Mouse (Mus musculus) gastrocnemius, adult 2 months (tissue): ENCODE results near the gene Fam53a. TPM values are rescaled to one million over a fixed set of nuclear protein-coding genes. Genes with fewer than 3 reads are reported as not detected.

Experiments used
- DNase-seq: peaks from one replicate; pipeline ENCODE4 v3.0.0; 2022
- H3K27ac ChIP-seq: fragments of 200-600 bp; 2 replicates; pipeline ENCODE4 v1.8.1; 2022; ENCODE audit warnings: mild to moderate bottlenecking
- H3K4me3 ChIP-seq: fragments of 200-600 bp; 2 replicates; pipeline ENCODE4 v1.8.1; 2022; ENCODE audit warnings: mild to moderate bottlenecking, moderate library complexity
- CTCF ChIP-seq: fragments of 200-600 bp; IDR thresholded peaks from 2 replicates; pipeline ENCODE4 v1.8.1; 2022; ENCODE audit warnings: antibody characterized with exemption, mild to moderate bottlenecking, moderate library complexity
- intact Hi-C: fragments of 180-260 bp; cut with DNase I; formaldehyde crosslinking; loops from one replicate; pipeline ENCODE4 v1.15.1; 2025
- total RNA-seq, 2 experiments: library from RNA; stranded (reverse); gene quantifications; 2 replicates each; pipeline ENCODE4 v1.2.3; 2021

The Fam53a gene
- total RNA-seq, 2 experiments from 2014 or later, result 59.4 to 68.6 TPM

DNA sequence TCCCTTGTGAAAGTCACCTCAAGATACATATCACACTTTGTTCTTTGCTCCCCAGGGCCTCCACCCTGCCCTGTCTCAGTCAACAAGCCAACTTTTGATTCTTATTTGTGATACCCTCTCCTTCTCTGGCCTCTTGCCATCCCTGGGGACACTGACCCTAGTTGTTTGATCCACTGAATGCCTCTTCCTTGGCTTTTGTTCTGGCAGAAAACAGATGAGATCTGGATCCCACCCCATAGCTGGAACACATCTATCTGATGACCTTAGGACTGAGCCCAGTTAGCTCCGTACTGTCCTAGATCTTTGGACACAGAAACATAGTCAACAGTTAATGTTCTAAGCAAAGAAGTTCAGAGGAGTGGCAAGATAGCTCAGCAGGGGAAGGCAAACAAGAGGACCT lies 49.1 kb downstream of the Fam53a start:
- TF ChIP-seq CTCF, result no peak
- intact Hi-C loops, result no loop called here
- DNase-seq, result peak; percentile 7
- Histone ChIP-seq H3K4me3 (no peak overlapping the region), H3K27ac (no peak overlapping the region)

DNA sequence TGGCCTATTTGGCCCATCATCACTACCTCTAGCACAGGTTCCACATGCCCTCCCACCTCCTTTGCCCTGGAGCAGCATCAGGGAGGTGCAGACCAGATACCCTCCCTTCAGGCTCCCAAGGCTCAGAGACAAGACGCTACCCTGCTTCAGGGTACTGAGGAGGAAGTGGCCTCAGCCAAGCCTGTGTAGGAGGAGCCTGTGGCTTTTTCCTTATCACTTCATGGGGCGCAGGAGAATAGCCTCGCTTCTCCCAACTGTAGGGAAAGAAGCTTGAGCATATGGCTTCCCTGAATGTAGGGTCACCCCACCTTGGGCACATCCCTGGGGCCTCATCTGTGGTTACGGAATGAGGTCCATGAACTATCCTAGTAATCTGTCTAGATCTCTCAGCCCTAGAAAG lies 55.2 kb downstream of the Fam53a start:
- Histone ChIP-seq H3K4me3 (no peak overlapping the region), H3K27ac (no peak overlapping the region)
- no peak for DNase-seq
- intact Hi-C loops, result no loop called here
- no peak for TF ChIP-seq CTCF

DNA sequence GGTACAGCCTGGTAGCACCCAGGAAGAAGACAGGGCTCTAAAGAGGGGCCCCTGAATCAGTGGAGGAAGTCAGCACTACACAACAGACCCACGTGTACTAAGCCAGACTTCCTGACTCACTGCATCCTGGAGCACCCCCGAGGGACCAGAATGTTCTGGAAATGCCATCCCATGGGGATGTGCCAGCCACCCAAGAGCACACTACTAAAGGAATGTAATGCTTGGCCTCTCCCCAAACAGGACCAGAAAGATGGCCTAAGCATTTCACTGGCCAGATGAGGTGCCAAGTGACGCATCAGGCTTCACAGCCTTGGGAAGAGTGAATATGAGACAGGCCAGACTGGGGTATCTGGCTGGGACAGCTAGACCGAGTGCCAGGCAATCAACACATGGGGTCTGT lies 63.5 kb downstream of the Fam53a start:
- no peak for TF ChIP-seq CTCF
- no peak overlapping the region for H3K4me3 ChIP-seq
- intact Hi-C loops, result no loop called here
- DNase-seq, result peak; percentile 52
- no peak overlapping the region for H3K27ac ChIP-seq

DNA sequence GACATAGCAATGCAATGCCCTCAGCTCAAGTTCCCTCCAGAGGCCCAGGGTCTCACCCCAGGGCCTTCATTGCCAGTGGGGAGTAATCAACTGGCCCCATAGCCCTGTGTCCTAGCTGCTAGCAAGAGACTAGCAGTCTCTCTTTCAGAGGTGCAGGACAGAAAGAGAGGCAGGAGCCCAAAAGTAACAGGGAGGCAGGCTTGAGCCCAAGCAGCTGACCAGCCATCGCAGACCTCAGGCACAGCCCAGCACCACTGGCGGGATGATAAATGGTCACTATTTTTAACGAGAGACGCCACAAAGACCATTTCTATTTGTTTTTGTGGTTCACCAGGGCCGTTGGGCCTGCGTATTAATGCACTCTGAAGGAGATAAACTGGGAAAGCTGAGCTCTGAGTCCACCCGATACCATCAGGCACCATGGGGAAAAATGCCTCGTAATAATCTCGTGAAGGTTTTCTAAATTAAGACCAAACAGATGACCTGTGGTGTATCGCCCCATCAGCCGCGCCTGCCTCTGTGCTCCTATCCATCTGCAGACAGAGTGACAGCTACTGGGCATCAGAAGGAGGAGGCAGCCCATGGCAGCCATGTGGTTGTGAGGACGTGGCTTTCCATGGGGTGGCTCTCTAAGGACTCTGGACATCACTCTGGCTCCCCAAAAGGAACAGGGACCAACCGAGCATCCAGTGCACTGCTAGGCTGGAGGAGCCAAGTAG lies 73.0 kb downstream of the Fam53a start:
- DNase-seq, result peak; percentile 57
- intact Hi-C loops, result no loop called here
- Histone ChIP-seq H3K27ac (peak overlapping the region; percentile 81), H3K4me3 (no peak overlapping the region)
- TF ChIP-seq CTCF, result no peak

Other genes with a start within 250 kb of the Fam53a start
- gene Nkx1-1, start 195.7 kb downstream of the Fam53a start, total RNA-seq, result not detected
- gene Gm9903, start 290 bp upstream of the Fam53a start, total RNA-seq, result under 1 TPM in 1 of 2 experiments, not detected in 1; 0.64 TPM
- 1 to 10 TPM; 6.3 to 7.7 TPM for gene Slbp, start 22.9 kb upstream of the Fam53a start, total RNA-seq
- 1 to 10 TPM in 1 of 2 experiments, under 1 TPM in 1; 0.97 to 1.3 TPM for gene Tacc3, start 28.5 kb upstream of the Fam53a start, total RNA-seq
- 10 to 100 TPM in 1 of 2 experiments, 1 to 10 TPM in 1; 9.0 to 11.7 TPM for gene Tmem129, start 28.8 kb upstream of the Fam53a start, total RNA-seq
- 1 to 10 TPM; 3.0 to 7.6 TPM for gene Fgfr3, start 92.0 kb upstream of the Fam53a start, total RNA-seq
- gene Letm1, start 153.2 kb upstream of the Fam53a start, total RNA-seq, result 10 to 100 TPM; 70.4 to 95.2 TPM
- gene Nsd2, start 191.1 kb upstream of the Fam53a start, total RNA-seq, result 10 to 100 TPM in 1 of 2 experiments, 1 to 10 TPM in 1; 9.7 to 10.6 TPM